Mouse (Mus musculus) spleen, postnatal 36 days (tissue): ENCODE data around the gene Scube1.
A peak's percentile ranks its signal among the peaks of the same experiment; 100 is the strongest.

ENCODE experiments used
- DNase-seq, 2 experiments: peaks; one replicate each; pipeline ENCODE4 v3.0.0; 2022; ENCODE audit warnings: low spot score in 2 of 2, mixed read lengths in 1 of 2

Scube1 gene

DNA sequence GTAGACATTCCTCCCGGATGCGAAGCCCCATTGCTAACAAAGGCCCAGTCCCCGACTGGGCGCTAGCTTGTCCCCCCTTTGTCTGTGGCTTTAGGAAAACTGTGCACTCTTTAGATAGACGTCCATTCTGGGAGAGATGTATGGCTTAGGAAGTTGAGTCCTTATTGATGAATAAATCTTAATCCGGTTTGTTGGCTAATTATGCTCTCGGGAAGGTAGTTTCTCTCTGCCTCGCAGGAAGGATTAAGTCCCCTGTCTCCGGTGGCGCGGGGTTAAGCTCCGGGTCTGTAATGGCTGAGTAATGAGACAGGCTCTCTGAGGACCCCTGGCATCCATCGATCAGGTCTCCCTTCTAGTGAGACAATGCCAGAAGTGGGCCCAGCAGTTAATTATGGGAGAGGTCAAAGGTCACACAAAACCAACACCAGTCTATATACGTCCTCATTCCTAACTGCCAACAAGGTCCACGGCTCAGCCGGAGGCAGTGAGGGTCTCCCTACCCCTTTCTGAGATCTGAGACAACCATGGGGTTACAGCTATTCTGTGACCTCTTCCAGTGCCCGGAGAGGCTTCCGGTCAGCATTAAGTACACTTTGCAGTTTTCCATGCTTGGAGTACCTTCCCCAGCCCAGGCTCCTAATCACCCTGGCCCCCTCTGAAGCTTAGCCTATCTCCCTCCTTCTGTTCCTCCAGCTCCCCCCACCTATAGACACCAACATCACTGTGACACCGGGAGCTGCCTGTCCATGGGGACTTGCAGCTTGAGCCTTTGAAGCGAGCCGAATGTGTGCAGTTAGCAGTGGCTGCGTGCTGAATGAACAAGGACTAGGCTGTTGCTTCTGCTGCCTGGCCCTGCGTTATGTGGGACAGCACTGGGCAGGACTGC lies 14.7 kb downstream of the Scube1 start:
- no peak for DNase-seq

DNA sequence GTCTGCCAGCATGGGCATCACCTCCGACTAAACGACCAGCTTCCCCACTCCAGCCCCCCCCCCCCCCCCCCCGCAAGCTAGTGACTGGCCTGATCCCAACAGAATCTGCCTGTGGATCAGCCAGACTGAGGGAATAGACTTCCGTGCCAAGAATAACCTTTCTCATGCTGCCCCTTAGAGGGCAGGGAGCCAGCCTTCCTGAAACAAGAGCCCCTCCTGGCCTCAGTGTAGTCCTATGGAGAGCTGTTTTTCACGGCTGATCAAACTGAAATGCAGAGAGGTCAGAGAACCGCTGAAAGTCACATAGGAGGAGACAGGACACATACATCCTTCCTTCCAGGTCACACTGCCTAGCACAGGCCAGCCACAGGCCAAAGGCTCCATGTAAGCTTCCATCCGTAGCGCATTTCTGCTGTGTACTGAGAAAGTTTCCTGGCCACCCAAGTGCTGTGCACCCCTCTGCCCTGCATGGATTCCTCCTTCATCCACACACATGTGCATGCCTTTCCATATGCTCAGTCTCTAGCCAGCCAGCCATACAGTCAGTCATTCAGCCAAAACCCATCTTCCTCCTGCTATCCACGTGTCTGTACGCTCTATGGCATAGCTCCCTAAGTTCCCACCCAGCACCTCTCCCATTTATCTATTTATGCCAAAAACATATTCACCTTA lies 18.2 kb downstream of the Scube1 start:
- no peak for DNase-seq

DNA sequence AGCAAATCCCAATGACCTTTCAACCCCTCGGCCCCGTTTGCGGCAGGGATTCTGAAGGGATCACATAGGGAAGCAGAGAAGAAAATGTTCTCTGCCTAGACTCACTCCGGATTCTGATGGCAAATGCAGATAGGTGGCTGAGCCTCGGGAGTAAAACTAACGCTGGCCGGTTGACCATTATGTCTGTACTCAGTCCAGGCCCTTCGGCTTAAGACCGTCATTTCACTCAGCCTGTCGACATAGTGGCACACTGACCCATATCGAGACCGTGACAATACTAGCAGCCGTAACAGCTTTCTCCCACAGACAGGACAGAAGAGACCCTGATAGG lies 24.3 kb downstream of the Scube1 start:
- DNase-seq: no peak

DNA sequence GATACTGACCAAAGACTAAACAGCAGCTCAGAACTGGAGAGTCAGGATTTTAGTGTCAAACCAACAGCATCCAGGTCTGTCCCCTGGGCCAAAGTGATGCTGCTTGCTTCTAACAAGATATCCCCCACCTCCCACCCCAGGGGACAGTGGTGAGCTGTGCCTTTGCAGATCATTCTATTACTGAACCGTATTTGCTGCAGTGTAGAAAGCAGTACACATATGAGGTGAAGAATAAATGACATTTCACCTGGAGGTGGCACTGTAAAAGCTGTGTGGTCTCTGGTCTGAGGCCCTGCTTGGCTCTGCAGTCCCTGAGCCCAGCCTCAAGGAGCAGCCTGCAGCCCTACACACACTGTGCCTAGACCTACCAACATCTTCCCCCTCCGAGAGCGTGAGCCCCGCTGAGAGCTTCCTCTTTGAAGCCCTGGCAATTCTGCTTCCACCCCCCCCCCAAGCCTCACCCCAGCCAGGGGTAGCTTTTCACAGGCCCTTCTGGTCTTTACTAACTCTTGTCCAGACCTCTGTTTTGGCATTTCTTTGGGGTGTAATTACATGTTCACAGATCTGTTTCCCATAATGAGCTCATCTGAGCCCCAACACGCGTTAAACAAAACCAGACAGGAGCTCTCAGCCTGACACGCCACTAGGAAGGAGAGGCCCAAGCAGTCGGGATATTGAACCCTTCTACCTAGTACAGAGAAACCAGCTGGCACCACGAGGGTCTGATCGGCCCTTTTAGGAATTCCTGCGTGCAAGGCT lies 24.8 kb downstream of the Scube1 start:
- DNase-seq: no peak

DNA sequence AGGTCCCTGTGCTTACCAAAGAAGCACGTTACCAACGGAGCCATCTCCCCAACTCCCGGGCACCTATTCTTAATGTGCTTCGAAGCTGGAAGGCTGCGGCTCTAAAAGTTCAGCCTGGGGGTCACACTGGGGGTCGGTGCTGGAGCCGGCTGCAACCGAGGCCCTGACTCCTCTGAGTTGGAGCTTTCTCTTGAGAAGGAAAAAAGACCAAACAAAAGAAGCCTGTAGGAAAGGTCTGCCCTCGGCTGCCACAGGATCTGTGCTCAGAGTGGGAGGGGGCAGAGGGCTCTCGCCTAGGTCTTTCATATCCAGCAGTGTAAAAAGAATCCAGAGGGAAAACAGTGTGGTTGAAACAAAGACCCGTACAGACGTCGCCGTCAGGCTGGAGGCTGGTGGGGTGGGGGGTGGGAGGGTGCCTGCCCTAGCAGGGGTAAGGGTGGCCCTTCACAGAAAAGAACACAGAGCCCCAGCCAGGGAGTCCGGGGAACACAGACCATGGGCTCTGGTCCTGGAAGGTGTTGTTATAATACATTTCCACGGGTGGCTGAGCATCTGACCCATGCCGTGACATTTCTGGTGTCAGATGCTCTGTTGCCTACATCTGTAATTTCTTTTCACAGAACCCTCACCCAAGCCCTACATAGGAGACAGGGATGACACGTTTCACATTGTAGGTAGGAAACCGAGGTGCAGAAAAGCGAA lies 25.5 kb downstream of the Scube1 start:
- DNase-seq: no peak

DNA sequence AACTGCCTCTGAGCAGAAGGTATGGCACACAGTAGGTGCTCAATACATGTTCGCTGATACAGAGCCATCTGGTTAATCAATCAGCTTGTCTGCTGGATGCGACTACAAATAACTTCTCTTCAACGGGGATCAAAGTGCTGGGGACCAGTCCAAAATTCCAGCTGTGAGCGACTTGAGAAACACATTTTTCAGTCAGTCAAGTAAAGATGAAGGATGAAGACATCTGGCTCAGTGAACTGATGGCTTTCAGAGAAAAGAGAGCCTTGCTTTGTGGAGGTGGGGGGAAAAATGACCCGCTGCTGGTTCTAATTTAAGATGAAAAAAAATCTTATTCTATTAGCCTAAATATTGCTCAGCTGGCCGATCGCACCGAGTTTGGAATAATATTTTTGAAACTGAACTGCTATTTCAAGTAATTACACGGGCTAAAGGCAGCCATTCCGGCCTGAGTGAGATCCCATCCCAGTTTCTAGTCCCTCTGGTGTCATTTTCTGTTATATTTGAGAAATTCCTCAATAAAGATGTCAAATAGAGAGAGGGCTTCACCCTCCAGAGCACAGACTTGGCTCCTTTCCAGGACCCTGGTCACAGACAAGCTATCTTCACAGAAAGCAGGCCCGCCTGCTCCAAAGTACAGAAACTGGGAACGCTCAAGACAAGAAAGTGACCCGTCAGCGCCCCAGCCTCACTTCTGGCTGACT lies 28.0 kb downstream of the Scube1 start:
- no peak for DNase-seq

DNA sequence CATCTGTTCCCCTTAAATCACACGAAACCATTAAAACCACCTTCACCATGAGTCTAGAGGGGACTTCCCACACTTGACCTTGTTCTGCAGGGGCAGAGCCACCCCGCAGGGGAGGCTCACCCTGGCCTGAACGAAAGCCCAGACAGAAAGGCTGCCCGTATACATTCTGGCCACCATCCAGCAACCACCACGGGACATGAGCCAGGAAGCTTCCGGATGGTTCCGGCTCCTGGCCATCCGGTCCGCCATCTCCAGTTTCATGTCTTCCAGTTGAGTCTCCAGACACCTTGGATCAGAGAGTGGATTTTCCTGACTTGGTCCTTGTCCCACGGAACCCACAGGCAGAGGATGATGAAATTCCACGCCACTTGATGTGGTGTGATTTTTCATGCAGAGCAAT lies 29.7 kb downstream of the Scube1 start:
- no peak for DNase-seq

DNA sequence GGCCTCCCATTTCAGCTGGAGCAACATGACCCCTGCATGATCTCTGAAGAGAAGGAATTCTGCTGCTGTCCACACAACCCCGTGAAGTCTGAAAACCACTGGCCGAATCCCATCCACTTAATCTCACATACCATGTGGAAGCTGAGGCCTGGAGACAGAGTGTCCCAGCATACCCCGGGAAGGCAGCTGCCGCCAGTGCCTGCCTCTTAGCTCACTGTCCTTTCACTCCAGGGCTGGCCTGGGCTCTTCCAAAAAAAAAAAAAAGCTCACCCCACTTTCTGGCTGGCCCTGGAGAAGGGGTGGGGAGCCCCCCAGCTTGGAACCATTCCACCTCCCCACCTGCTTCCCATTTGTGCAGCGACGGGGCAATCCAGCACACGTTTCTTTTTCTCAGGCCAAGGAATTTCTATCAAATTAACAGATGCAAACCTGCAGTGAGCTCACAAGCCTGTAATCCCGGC lies 32.9 kb downstream of the Scube1 start:
- no peak for DNase-seq

DNA sequence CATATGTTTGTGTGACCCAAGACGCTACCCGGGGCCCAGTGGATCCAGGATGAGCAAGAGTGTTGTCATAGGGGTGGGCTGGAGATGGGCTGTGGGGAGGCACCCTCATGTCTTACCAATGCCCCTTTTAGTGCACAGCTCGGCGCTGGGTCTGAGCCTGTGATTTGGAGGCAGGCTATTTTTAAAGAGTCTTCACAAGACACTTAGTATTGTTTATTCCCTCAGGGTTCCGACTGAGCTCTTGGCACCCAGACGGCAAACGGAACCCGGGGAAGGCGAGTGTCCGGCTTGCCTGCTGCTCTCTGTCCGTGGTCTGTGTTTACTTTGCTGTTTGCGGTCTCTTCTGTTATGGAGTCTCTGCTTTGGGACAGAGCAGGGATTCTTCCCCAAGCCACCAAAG lies 34.9 kb downstream of the Scube1 start:
- DNase-seq: no peak

DNA sequence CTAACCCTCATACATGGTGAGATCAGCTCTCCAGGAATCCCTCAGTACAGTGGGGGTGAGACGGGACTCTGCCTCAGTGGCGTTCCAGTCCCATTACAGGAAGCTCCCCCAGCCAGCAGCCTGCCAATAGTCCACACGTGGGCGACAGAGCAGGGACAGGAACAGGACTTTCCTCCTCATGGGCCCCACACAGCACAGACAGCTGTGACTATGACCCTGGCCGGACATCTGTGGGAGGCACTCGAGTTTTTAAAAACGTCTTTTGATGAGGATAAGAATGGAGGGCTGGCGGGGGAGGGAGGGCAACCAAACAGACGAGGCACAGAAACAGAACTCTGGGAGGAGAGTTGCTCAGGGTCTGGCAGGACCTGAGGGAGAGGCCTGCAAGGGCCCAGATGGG lies 38.2 kb downstream of the Scube1 start:
- peak; percentile 5 to 7 for DNase-seq

DNA sequence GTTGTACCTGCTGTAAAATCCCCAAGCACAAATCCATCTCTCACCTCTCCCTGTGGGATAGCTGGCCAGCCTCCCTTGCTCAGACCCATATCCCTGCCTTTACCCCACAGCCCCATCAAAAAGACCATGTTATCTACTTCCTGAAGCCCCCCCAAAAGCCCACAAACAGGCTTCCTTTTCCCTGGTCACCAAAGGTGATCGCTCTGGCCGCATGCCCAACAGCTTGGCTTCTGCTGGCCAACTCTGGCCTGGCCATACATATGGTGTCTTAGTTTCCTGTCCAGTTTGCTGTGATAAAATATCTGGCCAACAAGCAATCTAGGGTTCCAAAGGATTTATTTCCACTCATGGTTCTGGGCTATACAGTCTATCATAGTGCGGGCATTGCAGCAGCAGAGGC lies 38.9 kb downstream of the Scube1 start:
- no peak for DNase-seq

DNA sequence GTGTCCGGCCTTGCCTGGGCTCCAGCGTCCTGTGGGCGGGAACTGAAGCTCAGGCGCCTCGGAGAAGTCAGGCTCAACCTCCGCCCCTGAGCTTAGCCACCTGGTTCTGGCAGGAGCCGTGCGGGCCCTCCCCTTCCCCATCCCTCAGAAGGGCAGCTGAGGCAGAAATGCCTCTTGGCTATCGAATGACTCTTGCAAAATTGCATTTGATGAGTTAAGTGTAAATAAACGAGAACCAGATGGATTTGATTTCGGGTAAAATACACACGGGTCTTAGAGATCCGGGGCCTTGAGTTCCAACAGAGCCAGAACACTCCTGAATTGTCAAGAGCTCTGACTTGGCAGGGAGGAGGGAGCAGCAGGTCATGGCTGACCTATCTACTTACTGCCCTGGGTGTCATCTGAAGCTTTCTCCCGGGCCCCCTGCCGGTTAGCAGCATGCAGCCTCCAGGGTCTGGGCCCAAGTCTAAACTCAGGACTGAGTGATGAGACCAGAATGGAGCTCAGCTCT lies 41.7 kb downstream of the Scube1 start:
- DNase-seq: no peak

DNA sequence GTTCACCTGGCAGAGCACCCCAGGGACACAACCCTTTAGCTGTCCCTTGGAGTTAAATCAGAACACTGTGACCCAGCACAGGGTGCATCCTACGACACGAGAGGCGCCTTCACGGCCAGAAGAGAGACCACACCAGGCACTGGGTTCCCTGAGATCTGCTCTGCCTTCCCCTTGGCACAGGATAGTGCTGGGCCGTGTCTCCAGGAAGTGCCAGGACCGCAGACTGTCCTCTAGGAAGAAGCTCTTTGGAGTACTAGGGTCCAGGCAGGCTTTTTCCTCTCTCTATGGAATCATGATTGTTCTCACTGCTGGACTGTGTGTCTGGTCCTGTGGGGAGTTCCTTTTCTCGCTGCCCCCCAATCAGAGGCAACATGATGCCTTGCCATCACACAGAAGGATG lies 44.5 kb downstream of the Scube1 start:
- no peak for DNase-seq

DNA sequence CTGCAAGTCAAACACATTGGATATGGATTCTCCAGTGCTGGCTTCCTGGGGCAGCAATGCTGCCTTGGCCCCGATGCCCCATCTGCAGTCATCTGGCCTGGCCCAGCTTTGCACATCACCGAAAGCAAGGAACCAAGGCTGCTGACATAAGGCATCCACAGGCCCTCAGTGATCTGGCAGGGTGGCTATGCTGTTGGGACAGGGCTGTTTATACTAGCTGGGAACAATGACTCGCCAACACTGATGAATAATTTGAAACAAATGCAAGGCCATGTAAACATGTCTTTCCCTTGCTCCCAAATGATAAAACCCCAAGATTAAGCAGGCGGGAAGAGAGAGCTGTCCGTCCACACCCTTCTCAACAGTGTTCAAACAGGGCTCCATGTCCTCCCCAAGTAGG lies 45.1 kb downstream of the Scube1 start:
- DNase-seq: no peak

DNA sequence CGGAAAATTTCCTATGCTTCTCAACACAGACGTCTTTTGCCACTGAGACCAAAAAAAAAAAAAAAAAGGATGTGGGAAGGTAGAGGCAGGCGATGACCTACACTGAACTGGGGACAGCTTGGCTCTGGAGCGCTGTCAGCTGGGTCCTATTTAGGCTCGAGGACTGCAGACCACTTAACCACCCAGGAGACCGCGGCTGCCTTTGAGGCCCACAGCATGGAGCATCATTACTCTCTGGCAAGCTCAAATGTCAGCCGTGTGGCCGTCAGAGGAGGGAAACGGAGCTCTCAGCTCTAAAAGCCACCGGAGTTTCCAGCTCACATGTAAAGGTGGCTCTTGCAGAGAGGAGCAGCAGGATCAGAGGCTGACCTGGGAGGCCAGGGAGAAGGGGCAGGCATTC lies 46.2 kb downstream of the Scube1 start:
- no peak for DNase-seq

DNA sequence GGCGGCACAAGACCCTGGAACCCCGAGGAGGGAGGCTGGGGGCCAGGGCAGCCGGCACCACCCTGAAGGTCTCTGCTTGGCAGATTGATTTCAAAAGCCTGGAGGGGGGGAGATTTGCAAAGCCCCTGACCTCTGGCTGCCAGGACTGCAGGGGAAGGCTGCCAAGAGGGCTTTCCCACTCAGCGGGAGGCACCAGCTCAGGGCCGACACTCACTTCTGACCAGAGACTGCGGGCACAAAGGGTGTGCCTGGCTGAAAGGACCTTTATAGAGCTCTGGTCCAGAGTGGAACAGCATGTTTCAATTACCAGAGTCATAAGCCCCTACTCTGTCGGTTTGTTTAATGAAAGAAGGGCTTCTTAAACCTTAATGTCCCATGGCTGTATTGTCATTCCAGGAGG lies 46.7 kb downstream of the Scube1 start:
- DNase-seq: no peak

DNA sequence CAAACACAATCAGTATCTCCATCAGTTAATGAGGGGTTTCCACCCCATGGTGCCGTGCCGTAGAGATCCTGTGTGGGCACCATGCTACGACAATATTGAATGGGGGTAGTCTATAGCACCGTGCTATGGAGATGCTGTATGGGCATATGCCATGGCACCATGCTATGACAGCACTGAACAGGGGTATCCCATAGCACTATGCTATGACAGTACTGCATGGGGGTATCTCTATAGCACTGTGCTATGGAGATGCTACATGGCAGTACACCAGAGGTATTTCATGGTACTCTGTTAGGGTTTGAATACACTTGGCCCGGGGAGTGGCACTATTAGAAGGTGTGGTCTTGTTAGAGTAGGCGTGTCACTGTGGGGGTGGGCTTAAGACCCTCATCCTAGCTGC lies 47.7 kb downstream of the Scube1 start:
- no peak for DNase-seq

DNA sequence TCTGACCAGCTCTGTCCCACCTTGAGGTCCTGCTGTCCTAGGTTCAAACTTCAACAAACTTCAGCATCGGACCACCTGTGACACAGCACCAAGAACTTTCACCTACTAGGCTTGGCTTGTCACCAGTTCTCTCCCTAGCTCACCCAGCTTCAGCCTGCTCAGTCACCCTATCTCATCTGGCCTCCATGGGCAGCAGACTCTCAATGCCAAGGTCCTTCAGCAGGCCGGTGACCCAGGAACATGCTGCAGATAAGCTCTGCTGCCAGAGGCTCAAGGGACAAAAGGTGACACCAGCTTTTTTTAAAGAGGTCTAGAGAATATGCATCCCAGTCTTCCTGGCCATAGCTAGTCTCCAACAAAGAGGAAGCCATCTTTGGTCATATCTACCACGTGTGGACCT lies 48.5 kb downstream of the Scube1 start:
- DNase-seq: no peak

DNA sequence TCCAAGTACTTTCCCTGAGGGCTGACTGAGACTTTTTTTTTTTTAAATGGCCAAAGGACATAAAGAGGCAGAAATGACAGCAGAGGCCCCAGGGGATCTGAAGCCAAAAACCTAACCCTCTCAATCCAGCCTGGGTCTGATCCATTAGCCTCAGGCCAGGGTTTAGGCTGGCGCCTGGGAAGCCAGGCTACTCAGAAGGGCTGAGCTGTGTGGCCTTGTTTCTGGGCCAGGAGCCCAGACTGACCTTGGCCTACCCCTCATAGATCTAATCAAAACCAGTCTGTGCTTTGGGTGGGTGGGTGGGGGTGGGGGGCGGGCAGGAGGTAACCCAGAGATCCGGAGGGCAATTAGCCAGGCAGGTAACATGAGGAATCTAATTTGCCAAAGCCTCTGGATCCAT lies 51.2 kb downstream of the Scube1 start:
- no peak for DNase-seq

DNA sequence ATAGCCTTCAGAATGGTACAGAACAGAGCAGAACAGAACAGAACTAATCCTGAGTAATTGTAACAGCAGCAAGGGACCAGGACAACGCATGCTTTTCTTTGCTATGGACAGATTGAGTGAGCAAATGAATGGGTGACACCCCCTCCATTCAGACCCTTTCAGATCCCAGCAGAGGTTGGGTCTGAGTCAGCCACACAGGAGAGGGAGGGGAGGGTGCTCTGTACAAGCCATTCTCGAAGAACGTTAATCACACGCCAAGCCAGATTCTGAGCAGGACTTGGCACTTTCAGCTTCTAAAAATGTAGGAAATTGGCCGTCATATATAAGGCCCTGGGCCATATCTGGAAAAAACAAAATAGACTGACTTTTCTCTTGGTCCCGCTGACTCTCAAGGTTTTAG lies 57.3 kb downstream of the Scube1 start:
- DNase-seq: no peak

DNA sequence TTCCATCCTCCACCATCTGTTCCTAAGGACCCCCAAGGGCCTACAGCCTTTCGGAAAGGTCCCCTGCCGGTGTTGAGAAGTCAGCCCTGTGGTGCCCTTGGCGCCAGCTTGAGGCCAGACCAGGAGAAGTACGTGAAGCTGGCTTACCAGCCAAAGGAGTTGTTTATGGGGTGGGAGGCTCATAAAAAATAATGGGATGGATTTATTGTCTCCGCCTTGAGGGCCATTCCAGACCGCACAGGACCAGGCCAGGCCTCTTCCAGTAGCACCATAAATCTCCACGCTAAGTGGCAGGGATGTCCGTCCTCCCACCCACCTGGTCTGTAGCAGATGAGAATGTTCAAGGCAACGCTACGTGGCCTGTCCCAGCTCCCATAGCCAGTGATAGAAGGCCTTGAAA lies 58.4 kb downstream of the Scube1 start:
- DNase-seq: no peak
